Mouse (Mus musculus): ENCODE results near the gene Tbl1xr1. TPM values are rescaled to one million over a fixed set of nuclear protein-coding genes. Genes with fewer than 3 reads are reported as not detected.

The Tbl1xr1 gene
- total and polyA plus RNA-seq, 3 experiments, result 33.9 to 185 (median 45.6) TPM

- no peaks in the 10 kb centered on the region for H3K4me1 ChIP-seq (ENCODE audit: control insufficient read depth in 1 of 2, insufficient read depth in 2 of 2, low read length in 2 of 2)
- no peaks in the 10 kb centered on the region for H3K79me2 ChIP-seq (ENCODE audit: control insufficient read depth, insufficient read depth, low read length, poor library complexity)
- no peak overlapping the region for H3K9ac ChIP-seq (ENCODE audit: control insufficient read depth, low read depth, low read length, poor library complexity, severe bottlenecking)
- H3K9me3 ChIP-seq (replicated peaks; ENCODE audit: insufficient read depth, low read length), result no peaks in the 10 kb centered on the region
- TF ChIP-seq ZNF384 (IDR thresholded peaks at IDR 0.05; ENCODE audit: low read depth, low read length), result peak; percentile 38
- no peak for TF ChIP-seq JUND (IDR thresholded peaks at IDR 0.05; ENCODE audit: low read depth, low read length)
- TF ChIP-seq E2F4 (IDR thresholded peaks at IDR 0.05; ENCODE audit: borderline replicate concordance, low read depth, low read length), result no peak
- H3K27me3 ChIP-seq (ENCODE audit: control insufficient read depth in 1 of 2, insufficient read depth in 2 of 2, low read length in 2 of 2), result no peaks in the 10 kb centered on the region
- H3K4me3 ChIP-seq (ENCODE audit: control insufficient read depth in 1 of 2, insufficient read depth in 1 of 2, low read depth in 2 of 2, low read length in 2 of 2), result no peak overlapping the region
- H3K36me3 ChIP-seq (ENCODE audit: control insufficient read depth in 1 of 2, insufficient read depth in 2 of 2, low read length in 2 of 2), result no peaks in the 10 kb centered on the region
- H3K27ac ChIP-seq (ENCODE audit: control insufficient read depth, low read depth, low read length), result no peak overlapping the region
- DNase-seq (ENCODE audit: low read depth, low spot score), result no peak
These were observed 145.1 kb downstream of the Tbl1xr1 start for GRCm38 (mm10) chr3:22221557-22221956.

- TF ChIP-seq MYC (IDR thresholded peaks at IDR 0.05; ENCODE audit: low read depth, low read length) (no peak), MXI1 (IDR thresholded peaks at IDR 0.05; ENCODE audit: low read depth, low read length) (no peak), NELFE (IDR thresholded peaks at IDR 0.05; ENCODE audit: low read depth, low read length) (no peak), MAZ (IDR thresholded peaks at IDR 0.05; ENCODE audit: low read depth, low read length) (no peak), TAL1 (IDR thresholded peaks at IDR 0.05; ENCODE audit: low read length) (no peak), GATA1 (IDR thresholded peaks at IDR 0.05; ENCODE audit: low read depth, low read length) (no peak), POLR2AphosphoS5 (IDR thresholded peaks at IDR 0.05; ENCODE audit: borderline replicate concordance, low read depth, low read length) (no peak), USF2 (IDR thresholded peaks at IDR 0.05; ENCODE audit: borderline replicate concordance in 1 of 2, insufficient read depth in 1 of 2, low read depth in 1 of 2, low read length in 2 of 2) (no peak), ZKSCAN1 (IDR thresholded peaks at IDR 0.05; ENCODE audit: low read depth, low read length) (no peak), BHLHE40 (IDR thresholded peaks at IDR 0.05; ENCODE audit: borderline replicate concordance, low read depth, low read length) (no peak), USF1 (IDR thresholded peaks at IDR 0.05; ENCODE audit: low read depth, low read length) (no peak), CHD2 (IDR thresholded peaks at IDR 0.05; ENCODE audit: low read length) (no peak), E2F4 (IDR thresholded peaks at IDR 0.05; ENCODE audit: borderline replicate concordance, low read depth, low read length) (no peak), UBTF (IDR thresholded peaks at IDR 0.05; ENCODE audit: borderline replicate concordance, insufficient read depth, low read depth, low read length) (no peak), ELF1 (IDR thresholded peaks at IDR 0.05; ENCODE audit: low read depth, low read length) (no peak), ZNF384 (IDR thresholded peaks at IDR 0.05; ENCODE audit: low read depth, low read length) (no peak)
- Histone ChIP-seq H3K4me3 (ENCODE audit: control insufficient read depth in 1 of 2, insufficient read depth in 1 of 2, low read depth in 2 of 2, low read length in 2 of 2) (no peak overlapping the region), H3K9me3 (replicated peaks; ENCODE audit: insufficient read depth, low read length) (no peaks in the 10 kb centered on the region), H3K4me1 (ENCODE audit: control insufficient read depth in 1 of 2, insufficient read depth in 2 of 2, low read length in 2 of 2) (no peaks in the 10 kb centered on the region), H3K36me3 (ENCODE audit: control insufficient read depth in 1 of 2, insufficient read depth in 2 of 2, low read length in 2 of 2) (no peaks in the 10 kb centered on the region), H3K27ac (ENCODE audit: control insufficient read depth, low read depth, low read length) (no peak overlapping the region), H3K9ac (ENCODE audit: control insufficient read depth, low read depth, low read length, poor library complexity, severe bottlenecking) (no peak overlapping the region), H3K79me2 (ENCODE audit: control insufficient read depth, insufficient read depth, low read length, poor library complexity) (no peaks in the 10 kb centered on the region), H3K27me3 (ENCODE audit: control insufficient read depth in 1 of 2, insufficient read depth in 2 of 2, low read length in 2 of 2) (no peaks in the 10 kb centered on the region)
- no peak for DNase-seq (ENCODE audit: low read depth, low spot score)
These were observed 145.9 kb downstream of the Tbl1xr1 start for GRCm38 (mm10) chr3:22222351-22222750.
